Mouse (Mus musculus) urinary bladder, postnatal 0 days (tissue): ENCODE data around the gene Raf1. TPM values are rescaled to one million over a fixed set of nuclear protein-coding genes. Genes with fewer than 3 reads are reported as not detected.

Source experiments
- polyA plus RNA-seq: library from polyadenylated mRNA; unstranded; fragments of >200 nt; fragmentation: Nextera tagmentation; extraction: Ambion mirVana; gene quantifications from 2 replicates; pipeline ENCODE4 v1.2.1, GENCODE M21; 2015

The Raf1 gene
- polyA plus RNA-seq = 59.1 and 62.1 TPM in 2 replicates

DNA sequence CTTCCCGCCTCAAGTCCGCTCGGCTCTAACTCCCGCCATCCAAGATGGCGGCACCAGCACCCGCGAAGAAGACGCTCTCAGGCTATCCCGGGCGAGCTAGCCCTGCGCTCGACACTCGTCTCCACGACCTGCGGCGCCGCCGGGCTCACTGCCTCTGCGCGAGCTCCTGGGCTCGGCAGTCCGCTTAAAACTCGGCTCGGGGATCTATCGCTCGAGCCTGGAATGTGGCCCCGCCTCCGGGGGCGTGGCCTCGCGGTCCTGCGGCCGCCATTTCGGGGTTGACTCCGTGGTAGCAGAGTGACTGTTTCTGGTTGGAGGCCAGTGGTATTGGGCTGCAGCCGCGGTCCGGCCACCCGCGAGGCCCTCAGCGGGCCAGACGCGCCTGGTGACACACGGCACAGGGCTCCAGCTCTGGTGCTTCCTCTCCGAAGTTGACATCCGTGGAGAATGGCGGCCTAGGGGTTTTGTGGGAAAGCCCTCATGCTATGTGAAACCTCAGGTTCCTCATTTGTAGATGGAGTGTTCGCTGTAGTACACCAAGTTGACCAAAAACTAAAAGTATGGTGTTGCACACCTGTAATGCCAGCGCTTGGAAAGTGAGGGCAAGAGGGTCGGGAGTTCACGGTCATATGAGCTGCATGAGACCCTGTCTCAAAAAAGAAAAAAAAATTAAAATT lies at the start of gene Raf1:
Raf1 (minus strand) TSS at position 184 of the 677 bp plus-strand sequence.

DNA sequence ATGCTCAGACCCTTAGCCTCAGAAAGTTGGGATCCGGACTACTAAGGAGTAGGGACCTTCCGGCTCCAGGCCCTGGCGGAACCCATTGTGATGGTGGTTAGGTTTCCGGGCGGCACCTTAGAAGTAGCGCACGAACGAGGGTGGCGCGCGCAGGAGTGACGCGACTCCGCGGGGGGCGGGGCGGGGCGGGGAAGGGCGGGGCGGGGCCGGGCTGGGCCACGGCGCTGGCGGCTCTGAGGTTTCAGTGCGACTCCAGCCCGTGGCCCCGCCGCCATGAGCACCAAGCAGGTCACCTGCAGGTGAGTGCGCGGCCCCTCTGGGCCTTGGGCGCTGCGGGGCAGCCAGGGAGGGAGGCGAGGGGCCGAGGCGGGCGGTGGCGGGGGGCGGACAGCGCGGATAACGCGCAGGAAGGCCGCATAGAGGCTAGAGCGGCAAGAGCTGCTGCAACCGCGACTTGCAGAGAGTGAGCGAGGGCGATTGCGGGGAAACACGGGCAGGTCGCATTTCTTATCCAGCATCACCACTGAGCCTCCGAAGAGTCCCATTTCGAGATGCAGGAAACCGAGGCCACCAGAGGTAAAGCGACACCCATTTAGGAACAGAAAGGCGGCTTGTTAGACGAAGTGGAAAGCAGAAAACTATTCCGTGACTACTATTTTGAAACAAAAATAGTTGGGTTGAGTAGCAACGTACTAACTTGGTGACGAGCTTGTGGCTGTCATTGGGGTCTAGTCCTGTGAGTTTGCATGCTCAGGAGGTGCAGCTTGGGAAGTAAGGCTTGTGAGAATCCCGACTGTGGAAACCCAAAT lies 74.5 kb downstream of the Raf1 start, which contains the start of gene Mkrn2:
Mkrn2 (plus strand) TSS at position 188 of the 809 bp plus-strand sequence.

GRCm38 (mm10) chr6:115592458-115592857 lies 84.0 kb downstream of the Raf1 start, which contains the start of gene Mkrn2os:
TSS of gene Mkrn2os (minus strand) at chr6:115592576.

Other genes starting within 250 kb of the Raf1 start
- gene Tsen2, start 132.0 kb downstream of the Raf1 start, polyA plus RNA-seq = 11.7 and 12.7 TPM in 2 replicates
- 0.05 TPM in 1 of 2 replicates, not detected in the other for gene Mkrn2os, start 84.1 kb downstream of the Raf1 start, polyA plus RNA-seq
- gene Mkrn2, start 74.7 kb downstream of the Raf1 start, polyA plus RNA-seq = 17.7 and 18.4 TPM in 2 replicates
- 30.7 and 33.4 TPM in 2 replicates for gene Tmem40, start 85.8 kb upstream of the Raf1 start, polyA plus RNA-seq
- gene Cand2, start 97.9 kb upstream of the Raf1 start, polyA plus RNA-seq = 3.6 and 3.7 TPM in 2 replicates
- 1,823 and 1,855 TPM in 2 replicates for gene Rpl32, start 132.1 kb upstream of the Raf1 start, polyA plus RNA-seq
- gene Efcab12, start 161.8 kb upstream of the Raf1 start, polyA plus RNA-seq = 0.11 and 0.24 TPM in 2 replicates
- gene Mbd4, start 176.7 kb upstream of the Raf1 start, polyA plus RNA-seq = 4.1 and 4.3 TPM in 2 replicates
- 5.2 and 6.2 TPM in 2 replicates for gene Ift122, start 176.8 kb upstream of the Raf1 start, polyA plus RNA-seq